Mouse (Mus musculus): ENCODE measurements at regions not wholly inside any gene's neighbourhood (a gene's known extent, or its start where the extent isn't known, plus 50 kb on each side); places are given as distances from the start of the nearest gene placed in this dataset.

- TF ChIP-seq CTCF (IDR thresholded peaks at IDR 0.05; ENCODE audit: low read depth, low read length) (no peak), TAL1 (conservative IDR thresholded peaks at IDR 0.05; ENCODE audit: low read depth, low read length) (no peak), POLR2AphosphoS5 (IDR thresholded peaks at IDR 0.05; ENCODE audit: insufficient replicate concordance, low read depth, low read length) (no peak), GATA1 (IDR thresholded peaks at IDR 0.05; ENCODE audit: borderline replicate concordance, low read length) (no peak)
These were observed 124.6 kb upstream of the Ly86 start for GRCm38 (mm10) chr13:37220436-37220835.
